Mouse (Mus musculus) CH12.LX (cell line): ENCODE data around the gene Snrnp48. TPM values are rescaled to one million over a fixed set of nuclear protein-coding genes. Genes with fewer than 3 reads are reported as not detected.

Source experiments
- DNase-seq: peaks from one replicate; pipeline ENCODE4 v3.0.0-alpha.2; 2013; ENCODE audit errors: extremely low read depth
- H3K27ac ChIP-seq: 2 replicates; pipeline ENCODE4 v1.5.1; 2012; ENCODE audit warnings: low read depth, mild to moderate bottlenecking, control low read depth, moderate library complexity; ENCODE audit not compliant: insufficient read depth
- H3K27me3 ChIP-seq: replicated peaks from 2 replicates; pipeline ENCODE3; 2012; ENCODE audit warnings: inconsistent platforms
- H3K36me3 ChIP-seq, 2 experiments: replicated peaks in 1 of 2; 2 replicates each; pipeline versions ENCODE3 to v1.6.1; 2012; ENCODE audit warnings: inconsistent platforms in 1 of 2, low read length in 1 of 2, mild to moderate bottlenecking in 1 of 2, mixed read lengths in 1 of 2, moderate library complexity in 1 of 2; ENCODE audit not compliant: control insufficient read depth in 1 of 2, insufficient read depth in 1 of 2
- H3K4me1 ChIP-seq, 2 experiments: 2 replicates each; pipeline ENCODE4 v1.6.1; 2012; ENCODE audit warnings: inconsistent platforms in 1 of 2, moderate library complexity in 1 of 2; ENCODE audit not compliant: insufficient read depth in 2 of 2, control insufficient read depth in 1 of 2
- H3K4me2 ChIP-seq: 2 replicates; pipeline ENCODE4 v1.6.1; 2012; ENCODE audit warnings: low read depth, mild to moderate bottlenecking, control low read depth; ENCODE audit not compliant: poor library complexity, insufficient read depth, severe bottlenecking
- H3K4me3 ChIP-seq, 3 experiments: fragments of 150-350 bp in 1 of 3; sonication (generic) in 1 of 3; replicated peaks in 1 of 3; 2 replicates each; pipeline versions ENCODE3 to v1.5.1; 2011 to 2012; ENCODE audit warnings: low read depth in 2 of 3, low read length in 2 of 3, mild to moderate bottlenecking in 2 of 3, moderate library complexity in 2 of 3, control low read depth in 1 of 3, improper control_type of control experiment in 1 of 3, inconsistent platforms in 1 of 3, mixed read lengths in 1 of 3; ENCODE audit not compliant: poor library complexity in 1 of 3
- H3K79me2 ChIP-seq: replicated peaks from 2 replicates; pipeline ENCODE4 v1.6.1; 2012; ENCODE audit warnings: mild to moderate bottlenecking, moderate library complexity; ENCODE audit not compliant: control insufficient read depth, poor library complexity, insufficient read depth, severe bottlenecking; ENCODE audit errors: extremely low read depth
- H3K9ac ChIP-seq: 2 replicates; pipeline ENCODE4 v1.6.1; 2012; ENCODE audit warnings: low read depth, mild to moderate bottlenecking, control low read depth, moderate library complexity; ENCODE audit not compliant: insufficient read depth
- H3K9me3 ChIP-seq: replicated peaks from 2 replicates; pipeline ENCODE3; 2012; ENCODE audit warnings: low read length, inconsistent platforms, mixed read lengths
- BHLHE40 ChIP-seq: IDR thresholded peaks from 2 replicates; pipeline ENCODE4 v1.6.1; 2011; ENCODE audit warnings: mild to moderate bottlenecking, low read depth, low read length, improper control_type of control experiment
- CTCF ChIP-seq, 2 experiments: IDR thresholded peaks in 1 of 2; conservative IDR thresholded peaks in 1 of 2; 2 replicates each; pipeline ENCODE4 v1.5.1; 2011 to 2012; ENCODE audit warnings: low read depth in 2 of 2, low read length in 2 of 2, improper control_type of control experiment in 1 of 2, inconsistent platforms in 1 of 2, mild to moderate bottlenecking in 1 of 2, moderate library complexity in 1 of 2
- E2F4 ChIP-seq: IDR thresholded peaks from 2 replicates; pipeline ENCODE4 v1.6.1; 2011; ENCODE audit warnings: low read depth, low read length, improper control_type of control experiment; ENCODE audit not compliant: insufficient replicate concordance
- ELF1 ChIP-seq: IDR thresholded peaks from 2 replicates; pipeline ENCODE4 v1.6.1; 2014; ENCODE audit warnings: low read depth, mild to moderate bottlenecking, inconsistent platforms, low read length, improper control_type of control experiment
- EP300 ChIP-seq: IDR thresholded peaks from 2 replicates; pipeline ENCODE4 v1.6.1; 2011; ENCODE audit warnings: low read length, improper control_type of control experiment
- IRF4 ChIP-seq: IDR thresholded peaks from 2 replicates; pipeline ENCODE4 v1.6.1; 2014; ENCODE audit warnings: low read depth, mild to moderate bottlenecking, inconsistent platforms, low read length, improper control_type of control experiment
- JUN ChIP-seq: IDR thresholded peaks from 2 replicates; pipeline ENCODE4 v1.6.1; 2011; ENCODE audit warnings: low read depth, mild to moderate bottlenecking, low read length, improper control_type of control experiment, moderate library complexity; ENCODE audit not compliant: insufficient read depth
- JUND ChIP-seq: conservative IDR thresholded peaks from 2 replicates; pipeline ENCODE4 v1.6.1; 2011; ENCODE audit warnings: low read depth, low read length, improper control_type of control experiment
- KAT2A ChIP-seq: IDR thresholded peaks from 2 replicates; pipeline ENCODE4 v1.6.1; 2012; ENCODE audit warnings: low read length, improper control_type of control experiment, inconsistent platforms; ENCODE audit not compliant: insufficient replicate concordance
- MAFK ChIP-seq: IDR thresholded peaks from 2 replicates; pipeline ENCODE4 v1.6.1; 2011; ENCODE audit warnings: low read length, improper control_type of control experiment; ENCODE audit not compliant: insufficient replicate concordance
- MAX ChIP-seq: IDR thresholded peaks from 2 replicates; pipeline ENCODE4 v1.6.1; 2011; ENCODE audit warnings: low read length, improper control_type of control experiment
- MXI1 ChIP-seq: IDR thresholded peaks from 2 replicates; pipeline ENCODE4 v1.6.1; 2011; ENCODE audit warnings: mild to moderate bottlenecking, low read depth, low read length, improper control_type of control experiment
- NELFE ChIP-seq: IDR thresholded peaks from 2 replicates; pipeline ENCODE4 v1.6.1; 2011; ENCODE audit warnings: low read depth, low read length, improper control_type of control experiment
- PAX5 ChIP-seq: IDR thresholded peaks from 2 replicates; pipeline ENCODE4 v1.6.1; 2012; ENCODE audit warnings: low read length, inconsistent platforms, mixed read lengths
- RCOR1 ChIP-seq: conservative IDR thresholded peaks from 2 replicates; pipeline ENCODE4 v1.6.1; 2012; ENCODE audit warnings: low read depth, mild to moderate bottlenecking, inconsistent platforms, low read length, improper control_type of control experiment
- SMC3 ChIP-seq: IDR thresholded peaks from 2 replicates; pipeline ENCODE4 v1.6.1; 2011; ENCODE audit warnings: low read depth, low read length, improper control_type of control experiment
- TCF12 ChIP-seq: IDR thresholded peaks from 2 replicates; pipeline ENCODE4 v1.6.1; 2014; ENCODE audit warnings: low read depth, mild to moderate bottlenecking, inconsistent platforms, low read length, improper control_type of control experiment
- UBTF ChIP-seq: IDR thresholded peaks from 2 replicates; pipeline ENCODE4 v1.6.1; 2012; ENCODE audit warnings: low read depth, mild to moderate bottlenecking, inconsistent platforms, low read length, improper control_type of control experiment, moderate library complexity
- USF2 ChIP-seq: conservative IDR thresholded peaks from 2 replicates; pipeline ENCODE4 v1.6.1; 2011; ENCODE audit warnings: low read depth, low read length, improper control_type of control experiment
- ZC3H11A ChIP-seq: IDR thresholded peaks from 2 replicates; pipeline ENCODE4 v1.6.1; 2012; ENCODE audit warnings: low read depth, mild to moderate bottlenecking, inconsistent platforms, low read length, improper control_type of control experiment
- ZKSCAN1 ChIP-seq: IDR thresholded peaks from 2 replicates; pipeline ENCODE4 v1.6.1; 2012; ENCODE audit warnings: low read depth, inconsistent platforms, low read length, improper control_type of control experiment, borderline replicate concordance
- ZMIZ1 ChIP-seq: IDR thresholded peaks from 2 replicates; pipeline ENCODE4 v1.6.1; 2012; ENCODE audit warnings: low read depth, mild to moderate bottlenecking, inconsistent platforms, low read length, improper control_type of control experiment
- dilution Hi-C: fragments of 300-500 bp; cut with MboI; formaldehyde crosslinking; loops from 2 replicates; pipeline ENCODE4 v1.14.3; 2020; ENCODE audit warnings: low sequenced_read_pairs; ENCODE audit not compliant: extremely low pct_unique_long_range_greater_than_20kb, extremely low pct_ligation_motif_present
- in situ Hi-C: fragments of 300-500 bp; cut with MboI; formaldehyde crosslinking; loops from 3 replicates; pipeline ENCODE4 v1.14.3; 2019; ENCODE audit warnings: low sequenced_read_pairs, low pct_ligation_motif_present, low pct_unique_long_range_greater_than_20kb, mixed read lengths
- polyA plus RNA-seq: library from polyadenylated mRNA; unstranded; fragments of >175 nt; gene quantifications from 2 replicates; pipeline ENCODE4 v1.2.1, GENCODE M21; 2012; ENCODE audit warnings: low read depth; ENCODE audit not compliant: insufficient read length
- total RNA-seq, 2 experiments: library from RNA; depleted of rRNA; stranded (reverse); fragments of 300-350 nt in 1 of 2; fragments of >200 nt in 1 of 2; gene quantifications; 2 replicates each; pipeline ENCODE4 v1.2.3; 2012 to 2014

The Snrnp48 gene
- total and polyA plus RNA-seq, 3 experiments = 42.4 to 103 (median 52.8) TPM

DNA sequence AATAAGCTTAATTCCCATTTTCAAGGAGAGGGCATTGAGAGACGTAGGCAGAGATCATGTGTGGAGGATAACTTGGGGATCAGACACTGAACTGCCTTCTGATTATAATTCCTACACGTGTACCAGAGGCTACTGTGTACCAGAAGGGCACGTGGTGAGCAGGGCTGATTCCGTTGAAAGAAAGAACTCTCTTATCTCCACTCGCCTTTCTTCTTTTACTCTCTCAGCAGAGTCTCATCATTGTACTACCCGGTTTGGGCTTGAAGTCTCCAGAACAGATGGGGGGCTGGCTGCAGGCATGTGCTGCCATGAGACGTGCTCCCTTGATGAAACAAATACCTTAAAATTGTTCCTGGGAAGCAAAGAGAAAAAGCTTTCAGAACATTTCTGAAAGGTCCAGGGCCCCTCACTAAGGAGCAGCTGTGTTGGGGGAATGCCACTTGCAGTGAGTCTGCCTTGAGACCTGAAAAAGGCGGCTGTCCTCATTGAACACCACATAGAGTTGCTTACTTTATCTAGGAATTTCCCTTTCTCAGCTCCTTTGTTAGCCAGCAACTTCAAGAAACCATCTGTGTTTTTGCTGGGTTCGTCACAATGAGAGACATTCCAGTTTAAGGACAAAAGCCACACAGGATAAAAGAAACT lies 25.6 kb downstream of the Snrnp48 start:
- no peak for TF ChIP-seq KAT2A
- Histone ChIP-seq H3K9me3 (peaks cover 10% of the 10 kb centered on the region), H3K79me2 (no peaks in the 10 kb centered on the region), H3K27ac (no peak overlapping the region), H3K4me2 (no peak overlapping the region), H3K36me3 (peaks cover 24 to 45% of the 10 kb centered on the region in 2 experiments), H3K4me1 (peaks cover 0 to 8% of the 10 kb centered on the region in 2 experiments; a peak in 2 of 4 replicates), H3K9ac (no peak overlapping the region), H3K4me3 (no peak overlapping the region), H3K27me3 (no peaks in the 10 kb centered on the region)
- no peak for DNase-seq
- dilution Hi-C loops = no loop called here
- in situ Hi-C loops = no loop called here

DNA sequence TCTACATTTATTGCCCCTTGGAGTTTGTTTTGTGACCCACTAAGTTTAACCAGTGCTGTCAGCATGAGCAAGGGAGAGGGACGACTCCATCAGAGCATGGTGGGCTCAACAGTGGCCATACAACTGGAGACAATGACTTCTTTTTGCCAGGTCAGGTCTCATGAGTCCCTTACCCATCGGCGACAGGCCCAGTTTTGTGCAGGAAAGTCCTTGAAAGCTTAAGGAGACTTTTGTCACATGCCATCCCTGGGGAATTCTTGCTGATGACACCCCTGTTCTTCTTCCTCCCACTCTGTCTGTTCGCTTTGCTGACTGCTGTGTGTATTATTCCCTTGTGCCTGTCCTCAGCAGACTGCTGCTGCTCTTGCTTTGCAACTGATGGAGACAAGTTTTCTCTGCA lies 27.7 kb downstream of the Snrnp48 start:
- Histone ChIP-seq H3K4me1 (peaks cover 0 to 9% of the 10 kb centered on the region in 2 experiments; a peak in 2 of 4 replicates), H3K27ac (no peak overlapping the region), H3K4me3 (no peak overlapping the region), H3K9ac (no peak overlapping the region), H3K27me3 (no peaks in the 10 kb centered on the region), H3K9me3 (peaks cover 10% of the 10 kb centered on the region), H3K36me3 (peaks cover 18 to 30% of the 10 kb centered on the region in 2 experiments), H3K4me2 (no peak overlapping the region), H3K79me2 (no peaks in the 10 kb centered on the region)
- in situ Hi-C loops = no loop called here
- no peak for DNase-seq
- dilution Hi-C loops = no loop called here
- TF ChIP-seq ZKSCAN1 = no peak
- TF ChIP-seq KAT2A = no peak
- no peak for TF ChIP-seq NELFE
- no peak for TF ChIP-seq MXI1
- no peak for TF ChIP-seq E2F4
- no peak for TF ChIP-seq PAX5
- TF ChIP-seq ELF1 = no peak
- no peak for TF ChIP-seq CTCF (conservative IDR thresholded peaks at IDR 0.05 in 1 of 2, IDR thresholded peaks at IDR 0.05 in 1 of 2; ENCODE audit: low read depth in 2 of 2, low read length in 2 of 2)

DNA sequence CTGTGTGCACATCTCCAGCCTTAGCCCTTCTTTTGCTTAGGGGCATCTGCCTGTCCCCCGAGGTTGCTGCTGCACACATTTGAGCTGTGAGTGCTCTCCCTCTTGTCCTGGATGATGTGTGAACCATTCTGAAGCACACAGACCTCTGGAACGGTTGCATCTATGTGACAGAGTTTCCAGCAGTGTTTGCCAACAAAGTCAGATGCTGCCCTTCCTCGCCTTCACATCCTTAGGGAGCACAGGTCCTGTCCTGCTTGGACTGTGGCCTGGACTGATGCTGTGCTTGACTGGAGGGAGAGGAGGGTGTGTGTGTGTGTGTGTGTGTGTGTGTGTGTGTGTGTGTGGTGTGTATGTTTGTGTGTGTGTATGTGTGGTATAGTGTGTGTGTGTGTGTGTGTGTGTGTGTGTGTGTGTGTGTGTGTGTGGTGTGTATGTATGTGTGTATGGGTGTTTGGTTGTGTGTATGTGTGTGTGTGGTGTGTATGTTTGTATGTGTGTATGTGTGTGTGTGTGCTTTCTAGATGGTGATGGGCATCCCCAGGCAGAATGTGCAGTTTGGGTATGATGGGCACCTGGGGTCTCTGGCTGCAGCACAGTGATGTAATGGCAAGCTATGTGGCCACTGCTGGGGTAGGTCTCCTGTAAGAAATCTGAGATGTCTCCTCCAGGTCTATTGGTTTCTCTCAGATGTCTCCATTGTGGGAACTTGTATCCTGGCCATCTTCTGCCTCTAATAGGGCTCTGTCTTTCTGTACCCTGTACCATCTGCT lies 28.3 kb downstream of the Snrnp48 start:
- Histone ChIP-seq H3K9ac (no peak overlapping the region), H3K27ac (no peak overlapping the region), H3K27me3 (no peaks in the 10 kb centered on the region), H3K36me3 (peaks cover 13 to 23% of the 10 kb centered on the region in 2 experiments), H3K4me1 (peaks cover 0 to 9% of the 10 kb centered on the region in 2 experiments; a peak in 2 of 4 replicates), H3K4me2 (no peak overlapping the region), H3K4me3 (no peak overlapping the region), H3K79me2 (no peaks in the 10 kb centered on the region), H3K9me3 (peaks cover 10% of the 10 kb centered on the region)
- in situ Hi-C loops (no loop called here), dilution Hi-C loops (no loop called here)
- no peak for TF ChIP-seq MAX
- TF ChIP-seq UBTF = no peak
- no peak for TF ChIP-seq ZC3H11A
- TF ChIP-seq CTCF (conservative IDR thresholded peaks at IDR 0.05 in 1 of 2, IDR thresholded peaks at IDR 0.05 in 1 of 2; ENCODE audit: low read depth in 2 of 2, low read length in 2 of 2) = no peak
- TF ChIP-seq E2F4 = no peak
- TF ChIP-seq RCOR1 = no peak
- no peak for TF ChIP-seq ELF1
- TF ChIP-seq MAFK = no peak
- no peak for TF ChIP-seq EP300
- TF ChIP-seq JUND = no peak
- no peak for TF ChIP-seq BHLHE40
- TF ChIP-seq ZMIZ1 = no peak
- TF ChIP-seq IRF4 = no peak
- TF ChIP-seq JUN = no peak
- no peak for TF ChIP-seq SMC3
- TF ChIP-seq USF2 = no peak
- no peak for TF ChIP-seq TCF12
- DNase-seq = no peak
